Mouse (Mus musculus): ENCODE measurements around the gene Osbp2. TPM values are rescaled to one million over a fixed set of nuclear protein-coding genes. Genes with fewer than 3 reads are reported as not detected.

Osbp2 gene
- total RNA-seq, 2 experiments from 2014 or later = 76.4 to 77.6 TPM

DNA sequence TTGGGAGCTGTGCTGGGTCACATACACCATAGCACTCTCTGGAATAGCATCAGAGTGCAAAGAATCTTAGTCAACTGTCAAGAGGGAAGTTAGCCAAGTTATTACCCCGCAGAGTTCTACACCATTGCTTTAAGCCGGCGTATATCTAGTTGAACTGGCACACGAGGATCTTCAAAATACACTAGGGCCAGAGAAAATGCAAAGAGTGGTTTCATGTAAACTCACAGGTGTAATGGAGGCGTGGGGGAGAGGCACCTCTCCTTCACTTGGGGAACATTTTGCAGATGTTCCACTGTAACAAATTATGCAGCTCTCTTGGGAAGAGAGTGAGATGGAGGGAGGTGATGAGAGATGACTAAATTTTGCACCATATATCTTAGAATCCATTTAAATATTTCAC is 95.9 kb downstream of the Osbp2 start:
- DNase-seq (ENCODE audit: extremely low spot score in 1 of 2, low spot score in 1 of 2) = no peak

DNA sequence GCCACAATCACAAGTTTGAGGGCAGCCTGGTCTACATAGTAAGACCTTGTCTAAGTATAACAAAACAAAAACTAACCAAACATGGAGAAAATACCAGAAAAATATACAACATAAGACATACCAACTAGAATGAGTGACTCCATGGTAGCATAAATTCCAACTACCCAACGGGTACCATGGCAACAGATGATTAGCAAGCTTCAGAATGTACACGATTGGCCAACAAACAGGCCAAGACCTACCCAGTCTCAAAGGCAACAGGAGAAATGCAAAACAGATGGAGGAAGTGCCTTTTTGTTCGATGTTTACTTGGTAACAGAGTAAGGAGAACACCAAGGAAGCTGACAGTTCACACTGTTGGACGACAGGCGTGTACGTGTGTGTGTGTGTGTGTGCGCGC is 96.7 kb downstream of the Osbp2 start:
- DNase-seq (ENCODE audit: extremely low spot score in 1 of 2, low spot score in 1 of 2) = no peak

DNA sequence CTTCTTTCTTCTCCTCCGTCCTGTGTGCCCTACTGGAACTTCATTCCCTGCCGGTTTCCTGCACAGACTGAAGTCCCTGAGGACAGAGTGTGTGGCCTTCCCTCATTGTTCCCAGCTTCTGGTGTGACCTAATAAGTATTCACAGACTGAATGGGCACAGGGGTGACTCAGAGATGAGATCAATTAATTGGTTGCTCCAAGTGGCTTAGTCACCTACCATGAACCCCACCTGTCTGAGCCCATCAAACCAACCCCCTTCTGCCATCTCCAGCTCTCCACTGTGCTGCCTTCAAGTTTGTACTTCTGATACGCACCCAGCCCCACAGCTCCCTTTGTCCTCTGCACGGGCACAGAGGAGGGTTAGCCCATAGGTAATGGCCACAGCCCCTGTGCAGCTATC is 99.4 kb downstream of the Osbp2 start:
- DNase-seq (ENCODE audit: extremely low spot score in 1 of 2, low spot score in 1 of 2) = no peak

DNA sequence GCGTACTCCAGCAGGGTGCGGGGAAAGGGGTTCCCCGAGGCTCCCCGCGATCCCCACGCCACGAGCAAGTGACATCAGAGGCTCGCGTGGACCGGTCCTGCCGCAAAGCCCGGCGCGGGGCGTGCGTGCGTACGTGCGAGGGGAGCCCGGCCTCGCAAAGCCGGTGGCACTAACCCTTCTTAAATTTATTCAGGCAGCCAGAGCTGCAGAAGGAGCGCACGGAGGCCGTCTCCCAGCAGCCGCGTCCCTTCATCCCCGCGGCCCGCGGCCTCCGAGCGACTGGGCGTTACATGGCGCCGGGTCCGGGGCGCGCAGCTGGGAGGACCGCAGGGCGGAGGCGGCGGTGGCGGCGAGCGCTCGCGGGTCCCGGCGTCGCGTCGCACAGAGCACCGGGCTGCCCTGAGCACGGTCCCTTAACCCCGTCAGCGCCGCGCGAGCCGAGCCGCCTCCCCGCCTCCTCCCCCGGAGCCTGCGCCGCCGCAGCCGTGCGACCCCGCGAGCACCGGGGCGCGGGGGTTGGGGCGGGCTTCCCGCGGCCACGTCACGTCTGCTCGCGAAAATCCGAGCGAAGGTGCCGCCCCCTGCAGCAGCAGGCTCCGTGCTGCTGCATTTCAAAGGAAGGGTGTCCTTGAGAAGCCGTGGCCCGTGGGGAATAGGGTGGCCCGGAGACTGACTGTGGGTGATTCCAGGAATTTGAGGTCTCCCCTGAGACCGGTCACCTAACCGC is 101.8 kb downstream of the Osbp2 start:
- DNase-seq (ENCODE audit: extremely low spot score in 1 of 2, low spot score in 1 of 2) = peak in 1 of 2 experiments; percentile 31

DNA sequence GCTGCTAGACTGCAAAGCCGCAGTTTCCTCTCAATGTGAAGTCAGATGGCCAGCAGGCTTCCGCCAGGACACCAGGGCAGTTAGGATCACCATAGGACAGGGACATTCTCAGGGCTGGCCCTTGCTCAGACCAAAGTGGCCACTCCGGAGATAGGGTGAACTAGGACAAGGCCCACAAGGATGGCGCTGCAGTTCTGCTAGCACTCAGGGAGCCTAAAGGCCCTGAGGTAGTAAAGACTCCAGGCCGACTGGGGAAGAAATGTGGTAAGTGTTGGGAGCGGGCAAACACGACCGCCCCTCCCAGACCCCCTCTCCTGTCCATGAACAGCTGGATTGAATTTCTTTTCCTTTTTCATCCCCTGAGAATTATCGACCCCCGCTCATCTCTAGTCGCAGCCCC is 102.4 kb downstream of the Osbp2 start:
- DNase-seq (ENCODE audit: extremely low spot score in 1 of 2, low spot score in 1 of 2) = no peak

DNA sequence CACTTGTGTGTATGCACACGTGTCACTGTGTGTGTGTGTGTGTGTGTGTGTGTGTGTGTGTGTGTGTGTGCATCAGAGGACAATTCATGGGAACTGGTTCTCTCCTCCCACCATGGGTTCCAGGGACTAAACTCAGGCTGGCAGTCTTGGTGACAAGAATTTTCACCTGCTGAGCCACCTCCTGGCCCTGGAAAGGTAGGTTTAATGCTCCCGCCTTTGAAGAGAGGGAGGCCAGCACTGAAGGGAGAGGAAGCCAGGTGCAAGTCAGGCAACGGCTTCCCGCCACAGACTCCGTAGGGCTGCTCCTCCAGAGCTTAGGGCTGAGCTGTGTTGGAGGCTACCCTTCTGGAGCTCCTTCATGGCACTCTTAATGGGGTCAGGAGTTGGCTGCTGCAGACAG is 104.3 kb downstream of the Osbp2 start:
- no peak for DNase-seq (ENCODE audit: extremely low spot score in 1 of 2, low spot score in 1 of 2)

GRCm38 (mm10) chr11:3755341-3755740 is 108.4 kb downstream of the Osbp2 start:
- DNase-seq (ENCODE audit: extremely low spot score in 1 of 2, low spot score in 1 of 2) = no peak

DNA sequence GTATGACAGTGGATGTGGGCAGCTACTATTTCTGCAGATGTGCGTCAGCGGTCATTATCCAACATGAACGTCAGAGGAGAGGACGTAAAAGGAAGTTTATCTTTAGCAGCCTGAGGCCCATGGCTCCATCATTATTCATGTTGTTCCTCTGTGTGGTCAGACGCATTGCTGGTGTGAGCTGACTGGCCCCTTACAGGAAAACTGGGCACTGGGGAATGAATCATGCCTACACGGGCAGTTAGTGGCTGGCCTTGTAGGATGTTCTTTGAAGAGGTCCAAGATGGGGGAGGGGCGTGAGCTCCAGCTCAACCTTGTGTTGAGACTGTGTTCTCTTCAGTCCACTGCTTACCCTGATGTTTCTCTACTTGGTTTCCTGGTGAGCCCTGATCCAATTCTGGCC is 109.0 kb downstream of the Osbp2 start:
- DNase-seq (ENCODE audit: extremely low spot score in 1 of 2, low spot score in 1 of 2) = no peak

DNA sequence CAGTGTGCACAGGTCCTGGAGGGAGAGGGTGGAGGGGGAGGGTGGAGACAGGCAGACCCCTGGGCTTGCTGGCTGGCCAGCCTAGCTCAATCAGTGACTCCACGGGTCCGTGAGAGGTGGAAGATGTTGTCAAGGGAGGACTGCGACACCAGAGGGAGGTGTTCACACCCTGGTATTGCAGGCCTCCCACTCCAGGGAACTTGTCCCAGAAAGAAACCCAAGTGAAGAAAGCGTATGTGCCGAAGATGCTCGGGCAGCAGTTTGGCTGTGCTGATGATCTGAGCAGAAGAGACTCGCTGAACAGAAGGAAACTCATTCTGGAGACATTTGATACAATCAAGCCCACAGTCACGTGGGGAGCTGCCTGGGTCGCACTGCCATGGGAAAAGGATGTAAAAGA is 109.8 kb downstream of the Osbp2 start:
- no peak for DNase-seq (ENCODE audit: extremely low spot score in 1 of 2, low spot score in 1 of 2)

- DNase-seq (ENCODE audit: extremely low spot score in 1 of 2, low spot score in 1 of 2) = no peak
Observed at GRCm38 (mm10) chr11:3752766-3753165, 110.9 kb downstream of the Osbp2 start.

DNA sequence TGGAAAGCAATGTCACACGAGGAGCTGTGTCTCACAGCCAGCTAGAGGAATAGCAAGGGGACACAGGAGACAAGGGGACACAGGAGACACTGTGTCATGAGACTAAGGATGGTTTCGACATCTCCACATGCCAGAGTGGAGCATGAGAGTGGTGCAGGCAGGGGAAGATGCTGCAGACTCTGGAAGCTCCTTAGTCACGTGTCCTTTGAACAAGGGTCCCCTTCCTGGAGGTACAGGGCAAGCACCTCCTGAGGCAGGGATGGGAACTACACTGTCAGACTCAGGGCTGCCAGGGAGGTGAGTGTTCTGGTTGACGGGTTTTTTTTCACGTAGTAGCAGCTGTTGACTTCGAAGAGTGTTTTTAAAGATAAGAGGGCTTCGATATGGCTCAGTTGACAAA is 113.9 kb downstream of the Osbp2 start:
- no peak for DNase-seq (ENCODE audit: extremely low spot score in 1 of 2, low spot score in 1 of 2)

- no peak for DNase-seq (ENCODE audit: extremely low spot score in 1 of 2, low spot score in 1 of 2)
Observed at GRCm38 (mm10) chr11:3742449-3742848, 121.3 kb downstream of the Osbp2 start.

DNA sequence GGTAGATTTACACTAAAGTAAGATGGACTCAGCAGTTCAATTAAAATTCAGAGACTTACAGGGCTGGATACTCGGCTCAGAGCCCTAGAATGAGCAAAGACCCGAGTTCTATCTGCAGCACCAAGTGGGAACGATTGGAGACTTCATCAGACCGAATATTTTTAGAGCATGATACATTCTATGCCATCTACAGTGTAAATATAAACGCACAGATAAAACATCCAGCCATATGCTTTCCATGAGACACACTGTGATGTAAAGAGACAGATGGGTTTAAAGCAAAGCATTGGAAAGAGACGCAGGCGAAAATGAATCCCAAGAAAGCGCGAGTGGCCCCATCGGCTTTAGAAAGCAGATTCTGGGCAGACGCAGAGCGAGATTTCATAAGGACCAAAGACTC is 122.5 kb downstream of the Osbp2 start:
- DNase-seq (ENCODE audit: extremely low spot score in 1 of 2, low spot score in 1 of 2) = no peak

- DNase-seq (ENCODE audit: extremely low spot score in 1 of 2, low spot score in 1 of 2) = no peak
Observed at GRCm38 (mm10) chr11:3738778-3739177, 124.9 kb downstream of the Osbp2 start.

DNA sequence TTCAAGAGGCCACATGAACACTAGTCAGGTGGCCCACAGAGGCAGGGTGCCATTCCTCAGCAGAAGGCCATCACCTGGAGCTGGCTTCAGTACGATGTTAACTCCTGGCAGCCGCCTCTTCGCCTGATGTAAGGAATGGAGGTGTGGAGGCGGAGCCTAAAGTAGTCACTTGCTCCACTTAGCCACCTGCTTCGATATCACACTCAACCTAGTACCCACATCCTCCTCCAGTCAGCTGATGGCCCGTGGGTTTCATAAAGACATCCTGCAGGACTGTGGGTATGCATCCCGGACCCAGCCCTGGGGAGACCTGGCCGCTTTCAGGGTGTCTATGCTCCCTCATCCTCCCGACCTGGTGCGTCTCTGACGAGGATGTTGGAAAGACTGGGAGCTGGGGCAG is 128.0 kb downstream of the Osbp2 start:
- no peak for DNase-seq (ENCODE audit: extremely low spot score in 1 of 2, low spot score in 1 of 2)

- DNase-seq (ENCODE audit: extremely low spot score in 1 of 2, low spot score in 1 of 2) = no peak
Observed at GRCm38 (mm10) chr11:3733933-3734636, 129.6 kb downstream of the Osbp2 start.

- DNase-seq (ENCODE audit: extremely low spot score in 1 of 2, low spot score in 1 of 2) = no peak
Observed at GRCm38 (mm10) chr11:3731469-3731868, 132.2 kb downstream of the Osbp2 start.

GRCm38 (mm10) chr11:3727438-3728105 is 136.1 kb downstream of the Osbp2 start:
- DNase-seq (ENCODE audit: extremely low spot score in 1 of 2, low spot score in 1 of 2) = no peak

- DNase-seq (ENCODE audit: extremely low spot score in 1 of 2, low spot score in 1 of 2) = no peak
Observed at GRCm38 (mm10) chr11:3725331-3726054, 138.2 kb downstream of the Osbp2 start.

DNA sequence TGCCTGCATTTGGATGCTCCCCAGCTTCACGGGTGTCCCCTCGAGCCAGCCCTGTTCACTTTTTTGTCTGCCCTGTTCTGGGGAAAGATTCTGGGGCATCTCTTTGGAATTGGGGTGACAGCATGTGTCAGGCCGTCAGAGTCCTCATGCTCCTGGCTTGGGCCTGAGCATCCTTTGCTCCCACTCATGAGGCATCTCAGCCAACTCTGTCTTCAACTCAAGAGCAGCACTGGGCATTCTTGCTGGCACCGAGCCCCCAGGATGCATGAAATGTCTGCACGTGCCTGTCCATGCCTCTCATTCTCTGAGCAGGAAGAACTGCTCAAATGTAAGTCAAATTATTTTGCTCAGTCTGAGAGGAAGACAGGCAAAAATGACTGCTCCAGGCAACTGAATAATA is 139.0 kb downstream of the Osbp2 start:
- DNase-seq (ENCODE audit: extremely low spot score in 1 of 2, low spot score in 1 of 2) = no peak

- DNase-seq (ENCODE audit: extremely low spot score in 1 of 2, low spot score in 1 of 2) = no peak
Observed at GRCm38 (mm10) chr11:3723910-3724309, 139.8 kb downstream of the Osbp2 start.
